Mouse (Mus musculus): Measurements from ENCODE around the gene Slc41a1. TPM values are rescaled to one million over a fixed set of nuclear protein-coding genes. Genes with fewer than 3 reads are reported as not detected.

Slc41a1 gene
- polyA plus RNA-seq, 1 experiment from 2014 or later: 3.8 TPM

DNA sequence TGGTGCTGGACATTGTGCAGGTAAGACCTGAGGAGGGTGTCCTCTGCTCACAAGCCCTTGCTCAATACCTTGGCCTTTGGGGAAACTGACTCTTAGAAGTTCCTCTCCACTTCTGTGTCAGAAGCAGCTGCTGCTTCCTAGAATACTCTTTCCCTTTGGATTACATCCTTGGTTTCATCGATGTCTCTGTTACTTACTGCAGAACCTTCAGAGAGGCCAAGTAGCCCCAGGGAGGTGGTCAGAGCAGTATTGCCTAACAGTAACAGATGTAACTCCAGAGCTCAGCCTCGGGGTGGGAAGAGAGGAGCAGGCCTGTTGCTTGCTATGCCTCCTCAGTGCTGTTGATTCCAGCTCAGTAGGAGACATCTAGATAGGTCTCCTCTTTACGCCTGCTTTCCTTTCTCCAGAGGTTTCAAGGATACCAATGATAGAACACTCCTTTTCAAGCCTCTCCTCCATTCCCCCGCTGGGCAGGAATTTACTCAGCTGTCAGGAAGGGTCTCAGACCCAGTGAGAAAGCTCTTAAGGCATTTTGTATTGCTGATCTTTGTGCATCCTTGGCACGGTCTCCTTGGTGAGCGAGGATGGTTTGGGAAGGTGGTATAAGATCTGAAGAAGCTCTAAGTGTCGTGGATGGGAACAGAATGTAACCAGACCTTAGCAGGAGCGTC lies 3.8 kb downstream of the Slc41a1 start:
- Histone ChIP-seq H3K9me3 (ENCODE audit: control insufficient read depth) (no peaks in the 10 kb centered on the region), H3K36me3 (ENCODE audit: control insufficient read depth, insufficient read depth) (peaks cover 7% of the 10 kb centered on the region; the same call in 1 of the 2 replicates), H3K4me3 (ENCODE audit: low read depth, low read length) (no peak overlapping the region), H3K9ac (ENCODE audit: low read depth, low read length) (no peak overlapping the region), H3K27me3 (replicated peaks; ENCODE audit: control insufficient read depth, insufficient read depth, low read length) (no peaks in the 10 kb centered on the region), H3K4me2 (replicated peaks; ENCODE audit: low read depth) (no peak overlapping the region), H3K27ac (ENCODE audit: low read depth, low read length) (no peak overlapping the region), H3K4me1 (replicated peaks; ENCODE audit: control insufficient read depth, insufficient read depth, low read length) (no peaks in the 10 kb centered on the region; the same call in 1 of the 2 replicates)
- WGBS: 88% methylated on average over 8 of the region's 8 CpGs
- no peak for ATAC-seq
- no peak for TF ChIP-seq CTCF (IDR thresholded peaks at IDR 0.05; ENCODE audit: low read depth)

DNA sequence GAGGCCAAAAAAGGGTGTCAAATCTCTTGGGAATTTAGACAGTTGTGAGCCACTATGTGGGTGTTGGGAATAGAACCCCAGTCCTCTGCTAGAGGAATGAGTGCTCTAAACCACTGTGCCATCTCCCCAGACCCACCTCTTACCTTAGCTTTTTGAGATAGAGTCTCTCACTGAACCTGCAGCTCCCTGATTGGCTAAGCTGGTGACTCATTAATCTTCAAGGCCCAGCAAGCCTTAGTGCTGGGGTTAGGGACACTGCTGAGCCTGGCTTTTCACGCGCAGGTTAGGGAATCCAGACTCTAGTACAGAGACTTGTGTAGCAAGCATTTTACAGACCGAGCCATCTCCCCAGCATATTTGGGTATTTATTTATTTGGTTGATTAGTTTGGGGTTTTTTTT lies 9.7 kb downstream of the Slc41a1 start:
- no peak for ATAC-seq
- Histone ChIP-seq H3K36me3 (ENCODE audit: control insufficient read depth, insufficient read depth) (peaks cover 10% of the 10 kb centered on the region; the same call in 1 of the 2 replicates), H3K9me3 (ENCODE audit: control insufficient read depth) (no peaks in the 10 kb centered on the region), H3K27ac (ENCODE audit: low read depth, low read length) (no peak overlapping the region), H3K4me3 (ENCODE audit: low read depth, low read length) (no peak overlapping the region), H3K27me3 (replicated peaks; ENCODE audit: control insufficient read depth, insufficient read depth, low read length) (no peaks in the 10 kb centered on the region), H3K4me2 (replicated peaks; ENCODE audit: low read depth) (no peak overlapping the region), H3K9ac (ENCODE audit: low read depth, low read length) (no peak overlapping the region), H3K4me1 (replicated peaks; ENCODE audit: control insufficient read depth, insufficient read depth, low read length) (no peaks in the 10 kb centered on the region)
- no peak for TF ChIP-seq CTCF (IDR thresholded peaks at IDR 0.05; ENCODE audit: low read depth)
- 76% methylated on average over 3 of the region's 3 CpGs for WGBS

DNA sequence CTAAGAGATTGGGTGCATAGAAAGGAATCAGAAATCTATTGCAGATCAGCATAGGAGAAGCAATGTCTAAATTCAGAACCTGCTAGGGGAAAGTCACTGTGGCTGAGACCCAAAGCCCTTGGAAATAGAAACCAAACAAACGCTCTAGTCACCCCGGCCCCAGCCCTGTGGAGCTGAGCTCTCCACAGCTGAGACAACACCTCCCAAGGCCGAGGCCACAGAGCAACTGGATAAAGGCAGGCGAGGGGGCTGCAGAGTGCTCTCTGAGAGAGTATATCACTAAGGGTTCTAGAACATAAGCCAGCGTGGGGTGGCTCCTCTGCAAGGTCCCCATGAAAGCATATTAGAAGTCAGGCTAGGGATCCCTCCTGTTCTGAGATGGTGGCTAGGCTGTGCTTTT lies 11.2 kb downstream of the Slc41a1 start:
- WGBS: 71% methylated on average over 5 of the region's 5 CpGs
- Histone ChIP-seq H3K4me1 (replicated peaks; ENCODE audit: control insufficient read depth, insufficient read depth, low read length) (no peaks in the 10 kb centered on the region), H3K27me3 (replicated peaks; ENCODE audit: control insufficient read depth, insufficient read depth, low read length) (no peaks in the 10 kb centered on the region), H3K4me3 (ENCODE audit: low read depth, low read length) (no peak overlapping the region), H3K36me3 (ENCODE audit: control insufficient read depth, insufficient read depth) (peaks cover 22% of the 10 kb centered on the region), H3K9me3 (ENCODE audit: control insufficient read depth) (no peaks in the 10 kb centered on the region), H3K9ac (ENCODE audit: low read depth, low read length) (no peak overlapping the region), H3K4me2 (replicated peaks; ENCODE audit: low read depth) (no peak overlapping the region), H3K27ac (ENCODE audit: low read depth, low read length) (no peak overlapping the region)
- ATAC-seq: no peak
- no peak for TF ChIP-seq CTCF (IDR thresholded peaks at IDR 0.05; ENCODE audit: low read depth)

DNA sequence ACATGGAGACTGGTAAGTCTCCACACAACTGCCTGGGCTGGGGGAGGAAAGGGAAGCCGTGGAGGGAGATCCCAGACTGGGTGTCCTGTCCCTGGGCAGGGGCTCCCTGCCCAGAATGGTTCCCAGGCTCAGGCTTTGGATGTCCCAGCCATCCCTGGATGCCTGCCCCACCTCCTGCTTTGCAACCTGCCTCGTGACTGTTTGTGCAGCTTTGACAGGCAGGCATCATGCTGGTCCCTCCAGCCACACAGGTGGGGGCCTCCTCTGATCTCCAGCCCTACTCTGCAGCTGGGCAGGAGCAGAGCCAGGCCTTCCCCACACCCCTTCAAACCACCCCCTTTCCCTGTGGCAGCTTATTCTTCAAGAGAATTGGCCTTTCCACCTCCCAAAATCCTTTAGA lies 12.0 kb downstream of the Slc41a1 start:
- WGBS: 54% methylated on average over 2 of the region's 2 CpGs
- H3K4me3 ChIP-seq (ENCODE audit: low read depth, low read length): no peak overlapping the region
- H3K9ac ChIP-seq (ENCODE audit: low read depth, low read length): no peak overlapping the region
- H3K4me1 ChIP-seq (replicated peaks; ENCODE audit: control insufficient read depth, insufficient read depth, low read length): no peaks in the 10 kb centered on the region
- peaks cover 29% of the 10 kb centered on the region for H3K36me3 ChIP-seq (ENCODE audit: control insufficient read depth, insufficient read depth)
- no peak overlapping the region for H3K27ac ChIP-seq (ENCODE audit: low read depth, low read length)
- ATAC-seq: no peak
- TF ChIP-seq CTCF (IDR thresholded peaks at IDR 0.05; ENCODE audit: low read depth): no peak
- no peaks in the 10 kb centered on the region for H3K27me3 ChIP-seq (replicated peaks; ENCODE audit: control insufficient read depth, insufficient read depth, low read length)
- no peaks in the 10 kb centered on the region for H3K9me3 ChIP-seq (ENCODE audit: control insufficient read depth)
- H3K4me2 ChIP-seq (replicated peaks; ENCODE audit: low read depth): no peak overlapping the region

DNA sequence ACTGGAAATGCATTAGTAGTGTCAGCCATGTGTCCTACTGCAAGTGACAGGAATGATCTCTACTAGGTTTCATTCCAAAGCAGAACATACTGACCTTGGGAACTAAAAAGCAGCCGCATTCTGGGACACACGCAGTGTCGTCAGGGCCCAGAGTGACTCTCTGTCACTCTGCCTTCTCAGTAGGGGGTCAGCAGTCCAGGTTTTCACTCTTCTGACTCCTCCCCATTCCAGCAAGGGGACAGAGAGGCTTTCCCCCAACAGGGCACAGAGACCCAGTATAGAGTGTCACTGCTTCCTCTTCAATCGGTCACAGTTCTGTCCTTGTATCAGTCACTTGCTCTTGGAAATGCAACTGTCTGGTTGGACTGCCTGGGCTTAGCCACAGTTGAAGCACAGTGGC lies 14.9 kb downstream of the Slc41a1 start:
- H3K4me1 ChIP-seq (replicated peaks; ENCODE audit: control insufficient read depth, insufficient read depth, low read length): no peaks in the 10 kb centered on the region
- H3K27ac ChIP-seq (ENCODE audit: low read depth, low read length): no peak overlapping the region
- no peaks in the 10 kb centered on the region for H3K9me3 ChIP-seq (ENCODE audit: control insufficient read depth)
- H3K4me3 ChIP-seq (ENCODE audit: low read depth, low read length): no peak overlapping the region
- H3K9ac ChIP-seq (ENCODE audit: low read depth, low read length): no peak overlapping the region
- no peak for ATAC-seq
- peaks cover 30% of the 10 kb centered on the region for H3K36me3 ChIP-seq (ENCODE audit: control insufficient read depth, insufficient read depth)
- H3K4me2 ChIP-seq (replicated peaks; ENCODE audit: low read depth): no peak overlapping the region
- WGBS: 96% methylated on average over 4 of the region's 4 CpGs
- TF ChIP-seq CTCF (IDR thresholded peaks at IDR 0.05; ENCODE audit: low read depth): no peak
- H3K27me3 ChIP-seq (replicated peaks; ENCODE audit: control insufficient read depth, insufficient read depth, low read length): no peaks in the 10 kb centered on the region

DNA sequence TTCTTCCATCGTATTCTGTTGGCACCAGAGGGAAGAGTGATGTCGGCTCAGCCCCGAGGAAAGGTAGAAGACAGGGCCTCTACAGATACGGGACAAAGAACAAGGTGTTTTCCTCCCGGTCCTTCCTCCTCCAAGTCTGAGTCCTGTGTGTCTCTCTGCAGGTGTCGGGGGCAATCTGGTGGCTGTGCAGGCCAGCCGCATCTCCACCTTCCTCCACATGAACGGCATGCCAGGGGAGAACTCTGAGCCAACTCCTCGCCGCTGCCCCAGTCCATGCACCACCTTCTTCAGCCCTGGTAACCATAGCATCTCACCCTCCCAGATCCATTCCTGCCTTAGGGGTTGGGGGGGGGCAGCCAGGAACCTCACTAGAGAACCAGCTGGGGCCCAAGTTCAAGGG lies 16.5 kb downstream of the Slc41a1 start:
- H3K4me1 ChIP-seq (replicated peaks; ENCODE audit: control insufficient read depth, insufficient read depth, low read length): no peaks in the 10 kb centered on the region
- WGBS: 94% methylated on average over 10 of the region's 10 CpGs
- no peak overlapping the region for H3K4me3 ChIP-seq (ENCODE audit: low read depth, low read length)
- H3K9ac ChIP-seq (ENCODE audit: low read depth, low read length): no peak overlapping the region
- H3K9me3 ChIP-seq (ENCODE audit: control insufficient read depth): no peaks in the 10 kb centered on the region
- H3K4me2 ChIP-seq (replicated peaks; ENCODE audit: low read depth): no peak overlapping the region
- H3K27me3 ChIP-seq (replicated peaks; ENCODE audit: control insufficient read depth, insufficient read depth, low read length): no peaks in the 10 kb centered on the region
- no peak overlapping the region for H3K27ac ChIP-seq (ENCODE audit: low read depth, low read length)
- no peak for ATAC-seq
- no peak for TF ChIP-seq CTCF (IDR thresholded peaks at IDR 0.05; ENCODE audit: low read depth)
- H3K36me3 ChIP-seq (ENCODE audit: control insufficient read depth, insufficient read depth): peaks cover 30% of the 10 kb centered on the region
